Mouse (Mus musculus): ENCODE results near the gene Rtcb. TPM values are rescaled to one million over a fixed set of nuclear protein-coding genes. Genes with fewer than 3 reads are reported as not detected.
A peak's percentile ranks its signal among the peaks of the same experiment; 100 is the strongest.

Rtcb gene
- total RNA-seq (2014; fragmentation: Nextera tagmentation), result 94.9 and 119 TPM in 2 replicates
- 171 and 187 TPM in 2 replicates for total RNA-seq (2017)

GRCm38 (mm10) chr10:85957464-85957950 lies at the start of gene Rtcb:
Gene Rtcb, minus strand, starts transcription at chr10:85957823.
- ATAC-seq (replicated peaks; ENCODE audit: poor library complexity, severe bottlenecking), result peak; percentile 98

DNA sequence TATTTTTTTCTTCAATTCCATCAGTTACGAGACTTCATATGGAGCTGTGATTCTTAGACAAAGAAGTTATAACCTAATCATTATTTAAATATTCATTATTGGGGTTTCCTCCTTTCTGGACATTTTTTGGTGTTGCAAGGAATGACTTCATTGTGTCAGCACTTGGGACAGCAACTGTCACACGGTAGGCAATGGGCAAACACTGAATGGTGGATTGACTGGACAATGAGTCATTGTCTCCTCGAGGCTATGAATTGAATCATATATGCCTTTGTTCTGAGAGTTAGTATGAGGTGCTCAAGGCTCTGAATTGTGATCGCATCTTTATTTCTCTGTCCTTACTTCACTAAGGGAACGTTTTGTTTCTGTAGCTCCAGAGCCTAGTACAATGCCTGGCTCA lies 48.8 kb upstream of the Rtcb start:
- ATAC-seq (replicated peaks; ENCODE audit: poor library complexity, severe bottlenecking), result no peak

DNA sequence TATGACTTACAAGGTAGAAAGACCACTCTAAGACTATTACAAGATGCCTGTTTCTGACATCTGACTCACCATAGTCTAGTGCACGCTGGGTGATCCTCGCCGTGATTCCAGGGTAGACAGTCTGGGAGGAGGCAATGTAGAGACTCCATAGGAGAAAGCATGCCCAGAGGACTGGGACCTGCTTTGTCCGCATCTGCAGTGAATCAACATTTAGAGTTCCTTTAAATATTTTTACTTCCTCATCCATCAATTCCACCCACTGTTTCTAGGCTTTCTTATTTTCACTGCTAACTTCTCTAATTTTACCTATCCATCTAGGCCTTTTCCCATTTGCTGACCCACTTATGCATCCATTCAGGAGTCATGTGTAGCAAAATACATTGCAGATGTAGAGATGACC lies 42.8 kb upstream of the Rtcb start:
- peak; percentile 64 for ATAC-seq (replicated peaks; ENCODE audit: poor library complexity, severe bottlenecking)

- ATAC-seq (replicated peaks; ENCODE audit: poor library complexity, severe bottlenecking), result no peak
These were observed 37.0 kb upstream of the Rtcb start for GRCm38 (mm10) chr10:85994543-85995104.

GRCm38 (mm10) chr10:85993836-85994235 lies 36.2 kb upstream of the Rtcb start:
- no peak for ATAC-seq (replicated peaks; ENCODE audit: poor library complexity, severe bottlenecking)

GRCm38 (mm10) chr10:85992412-85992811 lies 34.8 kb upstream of the Rtcb start:
- peak; percentile 52; the same call in 1 of the 2 replicates for ATAC-seq (replicated peaks; ENCODE audit: poor library complexity, severe bottlenecking)

DNA sequence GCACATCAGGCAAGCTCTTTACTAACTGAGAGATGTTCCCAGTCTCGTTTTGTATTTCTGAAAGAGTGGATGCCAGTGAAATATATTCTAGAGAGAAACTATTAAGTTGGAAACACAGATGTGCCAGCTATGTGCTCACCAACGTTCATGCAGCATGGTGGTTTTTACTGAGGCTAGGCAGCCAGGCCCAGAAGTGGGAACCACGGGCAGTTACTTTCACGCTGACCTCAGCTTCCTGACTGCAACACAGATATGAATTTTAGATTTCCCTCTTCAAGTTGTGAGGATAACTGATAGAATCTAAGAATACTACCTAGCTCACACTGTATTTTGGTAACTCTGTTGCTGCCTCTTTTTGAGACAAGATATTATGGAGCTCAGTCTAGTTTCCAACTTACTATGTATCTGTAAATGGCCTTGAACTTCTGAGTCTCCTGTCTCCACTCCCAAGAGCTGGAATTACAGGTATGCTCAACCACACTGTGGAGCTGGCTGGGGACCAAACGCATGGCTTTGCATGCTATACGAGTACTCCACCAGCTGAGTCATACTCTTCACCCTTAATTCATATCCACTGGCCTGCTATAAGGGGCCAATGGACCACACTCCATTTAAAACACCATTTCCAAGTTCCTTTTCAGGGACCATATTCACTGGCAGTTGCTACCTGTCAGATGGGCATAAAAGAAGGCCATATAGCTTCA lies 31.9 kb upstream of the Rtcb start:
- ATAC-seq (replicated peaks; ENCODE audit: poor library complexity, severe bottlenecking), result peak; percentile 70

DNA sequence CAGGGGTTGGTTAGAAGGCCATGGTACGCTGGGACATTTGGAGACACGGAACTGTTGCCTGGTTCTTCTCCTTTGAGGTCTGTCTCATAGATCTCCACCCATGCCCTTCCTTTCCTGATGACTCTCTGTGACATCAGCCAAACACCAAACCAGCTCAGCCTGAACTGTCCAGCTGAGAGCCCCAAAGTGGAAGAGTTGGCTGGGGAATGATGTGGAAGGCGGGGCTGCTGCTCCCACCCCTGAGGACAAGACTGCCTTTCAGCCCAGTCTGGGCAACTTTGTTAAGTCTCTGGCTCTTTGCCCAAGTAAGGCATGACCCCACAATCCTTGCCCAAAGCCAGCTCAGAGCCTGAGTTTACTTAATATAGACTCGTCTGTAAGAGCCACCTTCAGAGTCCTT lies 15.3 kb upstream of the Rtcb start:
- ATAC-seq (replicated peaks; ENCODE audit: poor library complexity, severe bottlenecking), result no peak

DNA sequence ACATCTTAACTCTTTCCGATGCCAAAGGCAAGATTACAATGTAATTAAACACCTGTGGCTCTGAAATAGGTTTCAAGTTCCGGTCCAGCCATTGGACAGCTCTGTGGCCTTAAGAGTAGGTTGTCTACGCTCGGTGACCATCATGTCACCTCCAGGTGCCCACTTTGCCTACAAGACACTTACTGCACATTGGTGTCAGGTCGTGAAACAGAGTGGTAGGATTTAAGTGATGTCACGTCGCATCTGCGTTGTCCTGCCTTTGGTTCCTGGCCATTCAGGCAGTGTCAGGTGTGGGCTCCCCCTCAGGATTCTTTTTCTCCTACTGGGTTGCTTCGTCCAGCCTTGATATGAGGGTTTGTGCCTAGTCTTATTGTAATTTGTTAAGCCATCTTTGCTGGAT lies 14.2 kb upstream of the Rtcb start:
- no peak for ATAC-seq (replicated peaks; ENCODE audit: poor library complexity, severe bottlenecking)

DNA sequence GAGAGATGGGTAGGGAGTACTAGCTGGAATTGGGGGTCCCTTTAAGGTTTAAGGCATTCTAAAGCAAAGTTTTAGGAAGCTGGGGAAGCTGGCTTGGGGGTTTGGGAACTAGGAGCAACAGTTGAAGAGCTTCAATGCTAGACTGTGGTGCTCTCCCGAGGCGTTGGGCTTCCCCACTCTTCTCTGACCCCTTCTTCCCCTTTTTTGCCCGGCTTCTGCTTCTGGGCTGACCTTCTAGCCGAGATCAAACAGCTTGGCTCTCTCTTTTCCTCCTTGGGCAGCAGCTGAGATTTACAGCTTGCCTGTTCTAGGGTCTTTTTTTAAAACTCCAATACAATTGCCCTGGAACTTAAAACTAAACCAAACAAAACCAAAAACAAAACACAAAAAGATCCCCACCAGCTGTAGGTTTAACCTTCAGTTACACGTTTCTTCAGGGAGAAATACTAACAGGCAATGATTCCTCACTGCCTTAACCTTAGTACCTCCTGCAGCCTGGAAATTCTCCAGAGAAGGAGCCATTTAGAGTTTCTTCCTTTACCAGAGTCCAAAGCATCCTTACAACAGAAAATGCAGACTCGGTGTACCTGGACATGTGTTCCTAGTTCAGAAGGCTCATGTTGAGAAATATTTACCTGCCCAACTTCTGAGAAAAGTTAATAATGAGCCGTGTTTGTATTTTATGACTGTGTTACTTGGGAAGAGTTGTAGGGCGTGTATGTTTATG lies 12.4 kb upstream of the Rtcb start:
- peak; percentile 86 for ATAC-seq (replicated peaks; ENCODE audit: poor library complexity, severe bottlenecking)

DNA sequence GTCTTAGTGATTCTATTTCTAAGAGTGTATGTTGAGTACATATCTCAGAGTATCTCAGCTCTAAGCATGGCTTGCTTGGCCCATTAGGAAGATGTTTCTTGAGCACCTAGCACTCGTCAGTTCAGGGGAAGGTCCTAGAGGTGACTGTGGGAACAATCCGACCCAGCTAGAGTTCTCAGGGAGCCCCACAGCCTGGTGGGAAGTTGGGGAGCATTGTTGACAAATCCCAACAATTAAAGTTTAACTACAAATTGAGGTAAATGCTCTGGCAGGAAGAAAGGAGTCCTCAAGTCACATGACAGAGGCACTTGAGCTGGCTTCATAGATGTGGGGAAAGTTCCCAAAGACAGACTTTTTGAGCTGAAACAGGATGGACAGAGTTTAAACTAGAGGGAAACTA lies 11.1 kb upstream of the Rtcb start:
- ATAC-seq (replicated peaks; ENCODE audit: poor library complexity, severe bottlenecking), result no peak

GRCm38 (mm10) chr10:85968157-85968634 lies 10.6 kb upstream of the Rtcb start:
- ATAC-seq (replicated peaks; ENCODE audit: poor library complexity, severe bottlenecking), result peak; percentile 78

DNA sequence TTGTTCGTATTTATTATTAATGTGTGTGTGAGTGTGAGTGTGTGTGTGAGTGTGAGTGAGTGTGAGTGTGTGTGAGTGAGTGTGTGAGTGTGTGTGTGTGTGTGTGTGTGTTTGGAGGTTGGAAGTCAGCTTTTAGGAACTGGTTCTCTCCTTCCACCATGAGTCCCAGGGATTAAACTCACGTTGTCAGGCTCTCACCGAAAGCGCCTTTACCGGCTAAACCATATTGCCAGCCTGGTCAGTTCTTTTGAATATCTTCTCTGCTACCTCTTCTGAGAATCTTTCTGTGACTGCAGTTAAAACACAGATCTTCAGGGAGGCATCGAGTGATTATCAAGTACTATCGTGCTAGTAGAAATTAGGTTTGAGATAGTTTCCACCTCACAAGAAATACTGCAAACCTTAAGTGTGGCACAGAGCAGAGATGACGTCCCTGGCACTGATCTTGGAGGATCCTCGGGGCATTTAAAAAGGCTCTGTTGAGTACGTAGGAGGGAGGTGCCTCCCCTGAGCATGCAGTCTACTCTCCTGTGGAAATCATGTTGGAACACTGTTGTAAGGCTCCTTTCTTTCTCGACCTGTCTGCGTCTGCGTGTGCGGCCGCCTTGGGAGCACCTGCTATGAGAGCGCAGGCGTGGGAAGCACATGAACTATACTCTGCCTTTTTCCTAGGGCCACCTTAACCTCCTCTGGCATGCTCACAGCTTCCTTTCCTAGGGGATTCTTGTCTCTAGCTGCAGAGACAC lies 10.0 kb upstream of the Rtcb start:
- ATAC-seq (replicated peaks; ENCODE audit: poor library complexity, severe bottlenecking), result no peak

DNA sequence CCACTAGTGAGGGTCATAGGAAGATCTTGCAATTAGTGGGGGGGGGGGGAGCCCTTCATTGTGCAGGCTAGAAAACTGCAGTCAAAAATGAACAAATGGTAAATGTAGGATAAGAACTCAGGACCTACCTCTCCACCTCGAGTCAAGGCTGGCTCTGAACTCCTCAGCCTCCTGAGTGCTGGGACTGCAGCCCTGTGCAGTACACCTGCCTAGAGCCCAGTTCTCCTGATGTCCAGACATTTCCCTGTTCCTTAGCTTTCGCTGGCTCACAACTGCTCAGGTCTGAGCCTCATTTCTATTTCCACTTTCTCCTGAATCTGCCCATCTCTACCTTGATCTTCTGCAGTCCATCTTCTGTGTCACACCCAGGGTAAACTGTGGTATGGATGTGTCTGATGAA lies 8.9 kb upstream of the Rtcb start:
- no peak for ATAC-seq (replicated peaks; ENCODE audit: poor library complexity, severe bottlenecking)

- ATAC-seq (replicated peaks; ENCODE audit: poor library complexity, severe bottlenecking), result no peak
These were observed 6.7 kb upstream of the Rtcb start for GRCm38 (mm10) chr10:85964316-85964715.

DNA sequence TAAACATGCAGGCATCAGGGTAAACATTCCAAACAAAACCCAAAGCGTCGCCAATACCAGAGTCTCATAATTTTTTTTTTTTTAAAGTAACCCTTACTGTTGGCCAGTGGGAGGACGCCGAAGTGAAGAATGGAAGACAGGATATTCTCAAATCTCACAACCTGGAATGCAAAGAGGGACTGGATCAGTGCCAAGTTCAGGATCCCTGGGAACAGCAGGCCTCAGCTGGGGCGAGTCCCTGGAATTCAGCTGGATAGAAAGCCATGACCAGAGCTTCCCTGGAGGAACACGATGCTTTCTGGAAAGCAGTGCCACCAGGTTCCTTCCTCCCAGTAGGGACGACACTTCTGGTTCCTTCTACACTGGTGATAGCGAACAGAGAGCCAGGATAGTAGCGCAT lies 5.3 kb upstream of the Rtcb start:
- ATAC-seq (replicated peaks; ENCODE audit: poor library complexity, severe bottlenecking), result no peak

DNA sequence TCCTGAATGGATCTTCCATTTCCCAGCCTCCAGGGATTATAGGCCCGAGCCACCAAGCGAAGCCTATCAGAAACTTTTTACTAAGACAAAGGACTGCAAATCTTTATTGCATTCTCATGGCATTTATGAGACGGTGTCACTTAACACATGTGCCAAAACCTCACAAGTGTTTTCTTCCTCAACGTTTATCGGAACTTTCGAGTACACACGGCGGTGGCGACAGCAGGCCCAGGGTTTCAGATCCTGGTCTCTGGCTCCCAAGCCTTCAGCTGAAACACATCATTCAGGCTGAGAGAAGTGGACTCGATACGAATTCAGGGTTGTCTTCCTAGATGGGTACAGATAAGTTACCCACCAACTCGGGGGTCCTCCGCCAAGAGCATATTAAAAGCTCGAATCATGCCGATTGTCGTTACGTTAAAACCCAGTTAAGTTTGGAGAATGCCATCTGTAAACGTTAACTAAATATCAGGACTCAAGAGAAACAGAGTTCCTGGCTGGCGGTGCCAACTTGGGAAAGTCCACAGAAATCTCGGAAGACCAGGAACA lies 678 bp downstream of the Rtcb start:
- ATAC-seq (replicated peaks; ENCODE audit: poor library complexity, severe bottlenecking), result peak; percentile 28

DNA sequence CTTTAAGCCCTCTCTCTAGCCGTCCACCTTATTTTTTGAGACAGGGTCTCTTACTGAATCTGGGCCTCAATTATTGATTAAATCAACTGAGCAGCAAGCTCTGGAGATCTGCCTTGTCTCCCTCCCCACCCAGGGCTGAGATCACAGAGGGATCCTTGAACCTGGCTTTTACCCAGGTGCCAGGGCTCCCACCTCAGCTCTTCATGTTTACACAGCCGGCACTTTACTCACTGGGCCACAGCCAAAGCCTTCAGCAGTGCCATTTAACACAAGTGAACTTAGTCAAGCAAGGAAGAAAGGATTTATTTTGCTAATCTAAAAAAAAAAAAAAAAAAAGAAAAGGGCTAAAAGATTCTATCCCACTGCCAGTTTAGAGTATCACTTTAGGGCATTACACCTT lies 3.2 kb downstream of the Rtcb start:
- no peak for ATAC-seq (replicated peaks; ENCODE audit: poor library complexity, severe bottlenecking)

- no peak for ATAC-seq (replicated peaks; ENCODE audit: poor library complexity, severe bottlenecking)
These were observed 4.2 kb downstream of the Rtcb start for GRCm38 (mm10) chr10:85953401-85953800.

DNA sequence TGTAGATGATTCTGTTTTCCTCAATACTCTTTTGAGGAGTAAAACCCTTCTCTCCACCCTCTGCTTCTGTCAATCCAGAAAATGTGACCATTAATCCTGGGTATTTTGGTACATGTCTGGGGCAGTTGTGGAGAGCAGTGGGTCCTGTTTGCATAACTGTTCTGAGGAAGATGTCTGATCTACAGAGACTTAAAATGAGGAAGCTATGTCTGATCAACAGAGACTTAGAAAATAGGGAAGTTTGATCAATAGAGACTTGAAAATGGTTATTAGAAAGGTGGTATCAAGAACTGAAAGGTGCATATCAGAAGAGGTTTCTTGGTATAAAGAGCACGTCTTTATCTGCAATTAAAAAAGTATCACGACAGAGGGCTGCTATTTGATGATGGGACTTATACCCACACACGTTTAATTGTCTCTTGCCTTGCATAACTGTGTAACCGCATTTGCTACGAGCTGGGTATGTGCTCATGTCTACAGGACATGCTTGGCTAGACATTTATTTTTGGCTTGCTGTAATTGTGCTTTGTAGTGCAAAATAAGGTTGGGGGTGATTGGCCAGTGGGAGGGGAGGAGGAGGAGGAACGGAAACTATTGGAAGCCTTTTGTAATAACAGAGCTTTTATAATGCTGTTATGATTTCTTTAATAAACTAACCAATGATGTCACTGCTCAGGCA lies 5.7 kb downstream of the Rtcb start:
- ATAC-seq (replicated peaks; ENCODE audit: poor library complexity, severe bottlenecking), result peak; percentile 88
